Mouse (Mus musculus) thymus, adult 2 months (tissue): ENCODE data around the gene Klhl10.
A peak's percentile ranks its signal among the peaks of the same experiment; 100 is the strongest.

Experiments used
- CTCF ChIP-seq: fragments of 200-500 bp; IDR thresholded peaks from 2 replicates; pipeline ENCODE4 v1.5.1; 2012; ENCODE audit warnings: mild to moderate bottlenecking, control low read depth, low read length, moderate library complexity, borderline replicate concordance; ENCODE audit not compliant: control insufficient read depth, poor library complexity, insufficient read depth; ENCODE audit errors: extremely low read depth
- POLR2A ChIP-seq: fragments of 200-500 bp; IDR thresholded peaks from 2 replicates; pipeline ENCODE4 v1.6.1; 2012; ENCODE audit warnings: mild to moderate bottlenecking, low read length, control low read depth, moderate library complexity; ENCODE audit not compliant: control insufficient read depth, poor library complexity, insufficient read depth; ENCODE audit errors: extremely low read depth

DNA sequence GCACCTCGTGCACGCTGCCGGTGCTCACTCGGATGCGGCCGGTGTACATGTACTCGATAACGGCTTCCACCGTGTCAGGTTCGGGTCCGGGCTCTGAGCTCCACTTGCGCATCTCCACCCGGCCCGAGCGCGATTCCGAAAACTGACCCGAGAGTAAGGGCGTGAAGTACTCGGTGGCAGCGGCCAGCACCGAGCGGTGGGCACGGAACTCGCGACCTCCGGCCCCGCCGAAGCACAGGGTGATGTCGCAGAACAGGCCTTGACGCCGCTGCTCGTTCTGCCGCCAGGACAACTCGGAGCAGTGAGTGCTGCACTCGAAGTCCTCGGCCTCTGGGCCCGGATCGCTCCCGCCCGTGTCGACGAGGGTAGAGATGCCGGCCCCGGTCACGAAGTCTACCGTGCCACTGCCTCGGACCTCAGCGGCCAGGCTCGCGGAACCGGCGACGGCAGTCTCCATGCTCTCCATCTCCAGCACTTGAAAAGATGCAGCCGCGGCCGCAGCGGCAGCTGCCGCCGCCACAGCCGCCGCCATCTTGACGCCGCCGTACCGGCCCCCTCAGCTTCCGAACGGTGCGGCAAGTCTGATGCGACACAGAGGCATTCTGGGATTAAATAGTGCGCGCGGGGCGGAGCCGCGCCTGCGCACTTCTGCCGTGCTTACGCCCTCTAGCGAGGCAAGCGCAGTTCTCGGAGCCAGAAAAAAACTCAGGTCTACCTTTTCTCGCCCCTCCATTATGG lies 30.6 kb downstream of the Klhl10 start, which contains the start of gene Klhl11:
- TF ChIP-seq POLR2A (peak; percentile 95), CTCF (peak; percentile 86)
